Mouse (Mus musculus) hindbrain, embryonic 12.5 days (tissue): ENCODE measurements around the gene Tnnt3. TPM values are rescaled to one million over a fixed set of nuclear protein-coding genes. Genes with fewer than 3 reads are reported as not detected.

Experiments
- ATAC-seq: fragments of 200-750 bp; cut with Nextera tagmentation; 2 replicates; pipeline ENCODE4 v1.8.0; 2017; ENCODE audit warnings: moderate TSS enrichment; ENCODE audit not compliant: low FRiP score
- H3K27ac ChIP-seq: fragments of 300-500 bp; sonication (generic); 2 replicates; pipeline ENCODE4 v1.5.1; 2016; ENCODE audit warnings: mild to moderate bottlenecking
- H3K27me3 ChIP-seq: fragments of 300-500 bp; sonication (generic); 2 replicates; pipeline ENCODE4 v1.6.1; 2016; ENCODE audit warnings: mild to moderate bottlenecking
- H3K36me3 ChIP-seq: fragments of 300-500 bp; sonication (generic); 2 replicates; pipeline ENCODE4 v1.6.1; 2016; ENCODE audit warnings: mild to moderate bottlenecking
- H3K4me1 ChIP-seq: fragments of 300-500 bp; sonication (generic); 2 replicates; pipeline ENCODE4 v1.6.1; 2016
- H3K4me2 ChIP-seq: fragments of 300-500 bp; sonication (generic); replicated peaks from 2 replicates; pipeline ENCODE4 v1.6.1; 2016; ENCODE audit warnings: mild to moderate bottlenecking
- H3K4me3 ChIP-seq: fragments of 300-500 bp; sonication (generic); 2 replicates; pipeline ENCODE4 v1.5.1; 2016; ENCODE audit warnings: mild to moderate bottlenecking
- H3K9ac ChIP-seq: fragments of 300-500 bp; sonication (generic); 2 replicates; pipeline ENCODE4 v1.6.1; 2016; ENCODE audit warnings: mild to moderate bottlenecking, moderate library complexity
- H3K9me3 ChIP-seq: fragments of 300-500 bp; sonication (generic); replicated peaks from 2 replicates; pipeline ENCODE4 v1.6.1; 2016; ENCODE audit warnings: mild to moderate bottlenecking
- WGBS: fragments of 180-500 bp; shearing (Covaris S2); methylation state at CpG from one replicate; pipeline ENCODE4 v1.1.7; 2016; 5-methylcytosine and 5-hydroxymethylcytosine counted together
- polyA plus RNA-seq: library from polyadenylated mRNA; unstranded; fragments of >200 nt; fragmentation: Nextera tagmentation; extraction: Ambion mirVana; gene quantifications from 2 replicates; pipeline ENCODE4 v1.2.1, GENCODE M21; 2016

Tnnt3 gene
- polyA plus RNA-seq, 1 experiment from 2014 or later: 1.8 TPM

DNA sequence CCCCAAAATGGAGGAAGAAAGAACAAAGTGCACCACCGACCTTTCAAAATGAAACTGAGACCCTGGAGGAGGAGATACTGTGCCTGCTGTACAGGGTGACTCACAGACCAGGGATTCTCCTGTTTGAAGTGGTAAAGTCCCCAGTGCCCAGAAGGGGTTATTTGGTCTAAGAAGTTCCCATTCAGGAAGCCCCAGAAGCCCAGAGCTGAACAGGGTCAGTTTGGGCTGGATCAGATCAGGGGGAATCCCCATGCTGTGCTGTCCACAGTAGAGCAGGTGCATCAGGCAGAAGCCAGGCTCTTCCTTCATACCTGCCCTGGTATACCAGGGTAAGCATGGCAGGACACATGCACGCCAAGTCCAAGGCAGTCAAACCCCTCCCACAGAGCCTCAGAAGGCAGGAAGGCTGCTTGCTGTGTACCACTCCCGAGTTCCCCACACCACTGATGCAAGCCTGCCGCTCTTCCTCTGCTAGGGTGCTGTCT is 36.0 kb upstream of the Tnnt3 start:
- Histone ChIP-seq H3K27ac (no peak overlapping the region), H3K4me3 (no peak overlapping the region), H3K27me3 (no peaks in the 10 kb centered on the region), H3K9me3 (no peaks in the 10 kb centered on the region), H3K4me1 (peaks cover 3% of the 10 kb centered on the region), H3K9ac (no peak overlapping the region), H3K36me3 (no peaks in the 10 kb centered on the region), H3K4me2 (no peak overlapping the region)
- no peak for ATAC-seq
- 73% methylated on average over 4 of the region's 4 CpGs for WGBS

DNA sequence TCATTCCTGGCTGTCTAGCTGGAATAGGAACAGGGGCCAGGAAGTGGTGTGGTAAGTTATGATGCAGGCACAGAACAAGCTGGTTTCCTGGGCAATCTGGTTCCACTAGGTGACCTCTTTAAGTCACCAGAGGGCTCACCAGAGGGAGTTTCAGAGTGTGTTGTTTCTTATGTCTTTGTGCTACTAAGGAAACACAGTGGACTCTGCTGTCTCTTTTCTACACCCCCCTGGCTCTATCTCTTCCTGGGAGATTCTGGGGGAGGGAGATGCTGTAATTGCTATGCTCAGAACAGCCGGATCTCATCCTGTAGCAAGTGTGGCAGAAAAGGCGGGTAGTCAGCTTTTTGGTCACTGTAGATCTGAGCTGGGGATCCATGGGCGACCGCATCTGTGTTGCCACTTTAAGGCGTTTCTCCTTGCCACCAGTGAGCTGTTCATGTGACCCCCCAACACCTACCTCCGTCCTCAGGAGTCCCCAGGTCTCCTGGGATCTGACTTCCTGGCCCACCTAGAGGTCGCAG is 28.4 kb upstream of the Tnnt3 start:
- WGBS: 81% methylated on average over 7 of the region's 7 CpGs
- H3K27me3 ChIP-seq: no peaks in the 10 kb centered on the region
- ATAC-seq: no peak

DNA sequence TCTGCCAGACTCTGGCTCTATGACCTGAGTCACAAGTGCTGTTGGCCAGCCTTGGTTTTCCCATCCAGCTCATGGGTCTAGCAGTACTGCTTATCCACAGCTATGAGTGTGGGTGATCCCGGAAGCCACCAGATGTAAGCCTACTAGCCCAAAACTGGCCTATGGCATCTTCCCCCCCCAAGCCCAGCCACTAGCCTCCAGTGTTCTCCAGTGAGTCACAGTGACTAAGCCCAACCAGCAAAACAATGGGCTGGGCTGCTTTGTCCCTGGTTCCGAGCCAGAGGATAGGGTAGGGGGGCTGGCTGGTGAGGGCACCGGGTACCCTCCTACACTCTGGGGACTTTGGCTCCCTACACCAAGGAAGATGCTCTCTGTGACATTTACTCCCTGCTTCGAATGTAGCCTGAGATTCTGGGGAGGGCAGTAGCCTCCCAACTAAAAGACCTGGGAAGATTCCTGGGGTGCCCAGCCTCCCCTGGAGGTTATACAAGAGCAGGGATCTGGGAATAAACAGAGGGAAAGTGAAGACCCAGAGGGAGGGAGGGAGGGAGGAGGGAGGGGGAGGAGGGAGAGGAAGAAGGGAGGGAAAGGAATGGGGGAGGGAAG is 27.7 kb upstream of the Tnnt3 start:
- no peak overlapping the region for H3K9ac ChIP-seq

More for the DNA sequence above, 28.4 kb upstream of the Tnnt3 start:
- H3K36me3 ChIP-seq: no peaks in the 10 kb centered on the region
- H3K4me1 ChIP-seq: peaks cover 23% of the 10 kb centered on the region
- H3K9me3 ChIP-seq: no peaks in the 10 kb centered on the region
- no peak overlapping the region for H3K4me2 ChIP-seq
- H3K4me3 ChIP-seq: no peak overlapping the region
- no peak overlapping the region for H3K27ac ChIP-seq
- H3K9ac ChIP-seq: no peak overlapping the region

DNA sequence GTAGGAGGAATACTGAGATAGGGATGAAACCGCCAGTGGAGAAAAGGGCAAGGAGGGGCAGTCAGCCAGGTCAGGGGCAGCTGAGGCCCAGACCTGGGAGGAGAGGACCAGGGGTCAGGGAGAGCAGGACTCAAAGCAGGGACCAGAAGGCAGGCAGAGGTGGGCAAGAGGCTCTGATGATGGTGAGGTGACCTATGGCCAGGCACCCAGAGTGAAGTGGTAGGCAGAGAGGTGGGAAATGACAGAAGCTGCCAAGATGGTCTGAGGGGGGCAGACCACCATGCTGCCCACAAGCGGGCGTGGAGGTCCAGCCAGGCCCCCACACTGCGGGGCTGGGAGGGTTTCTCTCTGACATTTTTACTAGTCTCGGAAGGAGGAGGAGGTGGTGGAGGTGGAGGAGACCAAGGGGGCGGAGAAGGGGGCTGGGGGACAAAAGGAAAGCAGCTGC is 27.2 kb upstream of the Tnnt3 start:
- 36% methylated on average over 6 of the region's 6 CpGs for WGBS
- ATAC-seq: 0 out of 2 replicates have a peak, but pooled peaks have one; percentile 16
- H3K4me2 ChIP-seq: no peak overlapping the region
- H3K9ac ChIP-seq: peak overlapping the region; percentile 38
- H3K9me3 ChIP-seq: no peaks in the 10 kb centered on the region
- peaks cover 29% of the 10 kb centered on the region for H3K4me1 ChIP-seq
- peak overlapping the region; percentile 57 for H3K27ac ChIP-seq
- H3K36me3 ChIP-seq: no peaks in the 10 kb centered on the region
- no peaks in the 10 kb centered on the region for H3K27me3 ChIP-seq
- H3K4me3 ChIP-seq: no peak overlapping the region

More for the DNA sequence above, 27.7 kb upstream of the Tnnt3 start:
- 17% methylated on average over 4 of the region's 4 CpGs for WGBS
- H3K4me3 ChIP-seq: no peak overlapping the region
- H3K4me1 ChIP-seq: peaks cover 29% of the 10 kb centered on the region
- 0 out of 2 replicates have a peak overlapping the region, but pooled peaks have one; percentile 57 for H3K27ac ChIP-seq
- ATAC-seq: peak; percentile 47; the same call in 1 of the 2 replicates
- H3K27me3 ChIP-seq: no peaks in the 10 kb centered on the region
- no peaks in the 10 kb centered on the region for H3K36me3 ChIP-seq
- H3K4me2 ChIP-seq: no peak overlapping the region
- no peaks in the 10 kb centered on the region for H3K9me3 ChIP-seq

DNA sequence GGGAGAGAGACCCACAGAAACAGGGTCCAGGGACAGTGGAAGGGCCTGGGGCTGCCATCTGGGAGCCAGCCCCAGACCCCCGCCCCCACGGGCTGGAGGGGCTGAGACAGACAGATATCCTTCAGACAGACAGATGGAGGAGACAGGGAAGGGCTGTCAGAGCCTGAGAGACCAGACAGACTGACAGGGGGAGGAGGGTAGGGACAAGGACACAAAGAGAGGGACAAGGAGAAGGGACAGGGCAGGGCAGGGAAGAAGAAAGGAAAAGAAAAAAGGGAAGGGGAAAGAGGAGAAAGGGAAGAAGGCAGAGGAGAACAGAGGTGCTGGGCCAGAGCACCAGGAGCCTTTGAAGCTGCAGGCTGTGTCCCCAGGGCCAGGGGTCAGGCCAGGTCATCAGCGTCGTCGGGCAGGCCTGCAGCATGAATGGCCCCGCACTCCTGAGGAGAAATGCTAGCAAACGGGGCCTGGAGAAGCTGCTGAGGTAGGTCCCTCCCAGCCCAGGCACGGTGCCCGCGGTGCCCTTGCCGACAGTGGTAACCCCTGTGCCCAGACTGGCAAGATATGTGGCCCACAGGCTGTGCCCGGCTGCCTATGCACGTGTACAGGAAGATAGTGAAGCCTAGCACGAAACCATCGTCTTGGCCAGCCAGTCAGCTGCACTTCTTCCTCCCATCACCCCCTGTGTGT is 26.6 kb upstream of the Tnnt3 start:
- 0 out of 2 replicates have a peak, but pooled peaks have one; percentile 19 for ATAC-seq
- Histone ChIP-seq H3K4me2 (0 out of 2 replicates have a peak overlapping the region, but pooled peaks have one; percentile 11), H3K4me3 (no peak overlapping the region), H3K27ac (peak overlapping the region; percentile 57), H3K36me3 (no peaks in the 10 kb centered on the region), H3K9ac (peak overlapping the region; percentile 38), H3K4me1 (peaks cover 29% of the 10 kb centered on the region), H3K9me3 (no peaks in the 10 kb centered on the region), H3K27me3 (no peaks in the 10 kb centered on the region)
- WGBS: 28% methylated on average over 15 of the region's 15 CpGs

DNA sequence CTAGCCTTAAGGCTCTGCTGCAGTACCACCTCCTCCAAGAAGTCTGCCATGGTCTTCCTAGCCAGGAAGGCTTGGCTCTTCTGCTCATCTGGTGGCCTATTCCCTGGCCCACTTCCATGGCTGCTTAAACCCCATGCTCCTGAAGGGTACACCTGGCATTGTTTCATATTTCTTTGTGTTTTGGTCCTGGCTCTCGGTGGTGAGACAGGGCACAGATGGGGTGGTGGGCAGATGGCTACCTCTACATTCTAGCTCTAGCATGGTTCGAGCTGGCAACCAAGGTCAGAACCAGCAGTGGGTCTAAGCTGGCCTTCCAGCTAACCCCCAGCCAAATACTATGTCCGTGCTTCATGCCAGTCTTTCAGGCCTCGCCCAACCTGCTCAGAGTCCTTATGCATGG is 25.7 kb upstream of the Tnnt3 start:
- no peak for ATAC-seq
- Histone ChIP-seq H3K9me3 (no peaks in the 10 kb centered on the region), H3K36me3 (no peaks in the 10 kb centered on the region), H3K27me3 (no peaks in the 10 kb centered on the region), H3K4me1 (peaks cover 29% of the 10 kb centered on the region), H3K4me2 (no peak overlapping the region), H3K9ac (no peak overlapping the region), H3K27ac (no peak overlapping the region), H3K4me3 (no peak overlapping the region)
- WGBS: 89% methylated on average over 4 of the region's 4 CpGs

DNA sequence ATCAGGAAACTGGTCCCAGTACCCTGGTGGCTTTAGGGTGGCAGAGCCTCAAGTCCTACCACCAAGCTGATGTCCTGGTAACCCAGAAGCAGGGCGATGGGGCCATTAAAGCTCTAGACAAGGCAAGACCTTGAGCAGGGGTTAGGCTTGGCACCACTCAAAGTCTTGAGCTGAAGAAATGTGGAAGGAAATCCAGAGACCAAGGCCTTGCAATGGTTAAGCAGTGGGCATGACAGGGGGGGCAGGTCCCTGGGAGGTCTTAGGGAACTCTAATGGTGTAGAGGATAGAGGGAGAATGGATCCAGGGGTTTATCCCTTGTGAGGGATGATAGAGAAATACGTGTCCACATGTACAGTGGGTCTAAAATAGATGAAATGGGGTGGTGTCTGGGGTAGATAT is 25.2 kb upstream of the Tnnt3 start:
- Histone ChIP-seq H3K9ac (no peak overlapping the region), H3K4me1 (peaks cover 29% of the 10 kb centered on the region), H3K27me3 (no peaks in the 10 kb centered on the region), H3K27ac (no peak overlapping the region), H3K36me3 (no peaks in the 10 kb centered on the region), H3K4me2 (no peak overlapping the region), H3K9me3 (no peaks in the 10 kb centered on the region), H3K4me3 (no peak overlapping the region)
- WGBS: 90% methylated on average over 2 of the region's 2 CpGs
- no peak for ATAC-seq

DNA sequence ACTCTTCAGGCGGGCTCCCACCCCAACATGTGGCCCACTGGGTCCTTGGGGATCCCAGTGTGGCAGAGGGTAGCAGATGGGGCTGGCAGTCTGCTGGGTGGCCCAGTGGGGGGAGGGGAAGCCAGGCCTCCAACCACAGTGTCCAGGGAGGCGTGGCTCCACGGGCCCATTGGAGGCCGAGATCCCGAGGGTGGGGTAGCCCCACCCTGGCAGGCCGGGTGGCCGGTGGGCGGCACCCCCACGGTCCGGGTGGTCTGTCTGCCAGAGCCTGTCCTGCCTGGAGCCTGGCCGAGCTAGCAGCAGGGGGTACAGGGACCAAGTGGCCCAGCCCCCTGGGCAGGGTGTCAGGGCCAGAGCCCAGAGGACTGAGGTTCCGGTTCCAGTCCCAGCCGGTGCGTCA is 23.8 kb upstream of the Tnnt3 start:
- Histone ChIP-seq H3K9ac (no peak overlapping the region), H3K9me3 (no peaks in the 10 kb centered on the region), H3K27ac (no peak overlapping the region), H3K27me3 (no peaks in the 10 kb centered on the region), H3K4me2 (no peak overlapping the region), H3K4me1 (peaks cover 29% of the 10 kb centered on the region), H3K36me3 (no peaks in the 10 kb centered on the region), H3K4me3 (no peak overlapping the region)
- WGBS: 79% methylated on average over 14 of the region's 14 CpGs
- peak; percentile 14; the same call in 1 of the 2 replicates for ATAC-seq

DNA sequence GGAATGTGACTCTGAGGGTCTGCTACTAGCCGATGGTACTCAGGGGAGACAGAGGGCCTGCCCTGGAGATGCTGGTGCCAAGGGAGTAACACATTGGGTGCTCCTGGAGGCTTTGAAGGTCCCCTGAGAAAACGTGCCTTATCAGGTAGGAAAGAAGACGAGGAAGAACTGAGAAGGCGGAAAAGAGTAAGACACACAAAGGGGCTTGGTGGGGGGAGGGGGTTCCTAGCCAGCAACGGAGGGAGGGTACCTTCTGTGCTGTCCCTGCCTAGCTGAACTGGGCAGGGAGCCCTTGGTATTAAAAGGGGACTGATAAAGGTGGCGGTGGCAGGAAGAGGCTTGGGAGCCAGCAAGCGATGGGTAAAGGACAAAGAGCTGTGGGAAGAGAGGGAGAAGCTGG is 23.0 kb upstream of the Tnnt3 start:
- no peak for ATAC-seq
- H3K36me3 ChIP-seq: no peaks in the 10 kb centered on the region
- H3K4me1 ChIP-seq: peaks cover 29% of the 10 kb centered on the region
- no peak overlapping the region for H3K27ac ChIP-seq
- no peak overlapping the region for H3K4me3 ChIP-seq
- no peaks in the 10 kb centered on the region for H3K9me3 ChIP-seq
- no peak overlapping the region for H3K4me2 ChIP-seq
- no peak overlapping the region for H3K9ac ChIP-seq
- no peaks in the 10 kb centered on the region for H3K27me3 ChIP-seq
- WGBS: 70% methylated on average over 7 of the region's 7 CpGs

DNA sequence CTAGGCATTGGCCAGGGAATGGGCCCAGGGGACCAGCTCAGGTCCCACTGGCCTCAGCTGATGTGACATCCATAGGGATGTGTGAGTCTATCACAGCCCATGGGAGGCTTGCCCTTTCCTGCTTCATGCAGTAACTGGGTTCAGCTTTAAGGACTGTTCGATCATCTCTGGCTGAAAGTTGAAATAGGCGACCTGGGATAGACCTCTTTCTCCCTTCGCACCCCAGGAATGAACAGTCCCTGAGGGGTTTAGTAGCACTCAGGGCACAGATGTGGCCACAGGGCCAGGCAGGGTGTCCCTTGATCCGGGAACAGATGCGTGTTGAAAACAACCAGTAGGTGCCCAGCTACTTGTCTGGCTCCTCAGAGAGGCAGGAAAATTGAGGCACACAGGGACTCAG is 22.4 kb upstream of the Tnnt3 start:
- Histone ChIP-seq H3K27ac (no peak overlapping the region), H3K9ac (no peak overlapping the region), H3K4me2 (no peak overlapping the region), H3K27me3 (no peaks in the 10 kb centered on the region), H3K36me3 (no peaks in the 10 kb centered on the region), H3K4me1 (peaks cover 29% of the 10 kb centered on the region), H3K9me3 (no peaks in the 10 kb centered on the region), H3K4me3 (no peak overlapping the region)
- no peak for ATAC-seq
- WGBS: 84% methylated on average over 5 of the region's 5 CpGs

DNA sequence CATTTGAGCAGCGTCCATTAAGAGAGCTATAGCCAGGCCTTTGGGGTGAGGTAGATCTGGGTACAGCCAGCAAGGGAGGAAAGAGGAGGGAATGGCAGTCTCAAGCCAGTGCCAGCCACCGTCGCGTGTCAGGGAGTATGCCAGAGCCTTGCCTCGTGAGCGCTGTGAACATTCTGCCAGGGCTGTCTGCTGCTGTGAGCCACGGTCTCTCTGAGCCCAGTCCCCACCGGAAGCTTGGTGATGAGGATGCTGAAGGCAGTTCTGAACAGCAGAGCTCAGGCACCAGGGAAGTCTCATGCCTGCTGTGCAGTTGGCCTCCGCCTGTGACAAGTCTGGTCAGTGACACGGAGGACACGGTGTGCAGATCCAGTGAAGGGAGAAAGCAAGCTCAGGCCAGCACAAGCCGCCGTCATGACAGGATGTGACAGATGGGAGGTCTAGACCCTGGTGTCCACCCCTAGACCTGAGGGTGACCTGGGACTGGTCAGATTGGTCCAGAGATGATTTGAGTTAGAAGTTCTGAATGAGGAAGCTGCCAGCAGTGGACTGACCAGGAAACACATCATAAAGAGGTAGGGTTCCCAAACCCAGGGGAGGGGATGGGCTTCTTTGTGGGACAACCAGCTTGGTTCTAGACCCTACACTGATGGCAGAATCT is 21.7 kb upstream of the Tnnt3 start:
- Histone ChIP-seq H3K9ac (no peak overlapping the region), H3K4me3 (no peak overlapping the region), H3K4me1 (peaks cover 29% of the 10 kb centered on the region), H3K27me3 (no peaks in the 10 kb centered on the region), H3K36me3 (no peaks in the 10 kb centered on the region), H3K9me3 (no peaks in the 10 kb centered on the region), H3K4me2 (no peak overlapping the region), H3K27ac (no peak overlapping the region)
- 80% methylated on average over 13 of the region's 13 CpGs for WGBS
- ATAC-seq: no peak

DNA sequence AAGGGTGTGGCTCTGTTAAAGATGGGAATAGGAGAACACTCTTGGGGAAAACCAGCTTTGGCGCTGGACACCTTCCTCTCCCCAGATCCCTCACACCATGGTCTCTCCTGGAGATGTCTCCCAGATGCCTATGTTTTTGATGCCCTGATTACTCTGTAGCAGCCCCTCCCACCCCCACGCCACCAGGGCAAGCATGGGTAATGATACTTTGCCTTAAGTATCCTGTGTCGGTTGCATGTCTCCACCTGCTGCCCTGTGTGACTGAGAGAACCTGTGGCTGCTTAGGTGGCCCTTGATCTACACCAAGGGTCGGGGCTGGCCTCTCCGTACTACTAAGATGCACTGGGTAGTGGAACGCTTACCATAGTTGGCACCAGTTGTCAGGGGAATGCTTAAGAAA is 20.6 kb upstream of the Tnnt3 start:
- Histone ChIP-seq H3K4me3 (no peak overlapping the region), H3K4me1 (peaks cover 34% of the 10 kb centered on the region), H3K36me3 (no peaks in the 10 kb centered on the region), H3K4me2 (no peak overlapping the region), H3K27me3 (no peaks in the 10 kb centered on the region), H3K27ac (no peak overlapping the region), H3K9me3 (no peaks in the 10 kb centered on the region), H3K9ac (no peak overlapping the region)
- 91% methylated on average over 6 of the region's 6 CpGs for WGBS
- ATAC-seq: no peak
